Mouse (Mus musculus) adrenal gland, adult 2 months (tissue): ENCODE data around the gene Ankrd9. TPM values are rescaled to one million over a fixed set of nuclear protein-coding genes. Genes with fewer than 3 reads are reported as not detected.
A peak's percentile ranks its signal among the peaks of the same experiment; 100 is the strongest.

Experiments
- DNase-seq: peaks from one replicate; pipeline ENCODE4 v3.0.0; 2021
- long read RNA-seq: library from polyadenylated mRNA; stranded (forward); transcript quantifications from one replicate; pipeline ENCODE4 v2.0.0, GENCODE M21; 2021
- polyA plus RNA-seq: library from polyadenylated mRNA; depleted of rRNA; stranded (reverse); fragments of >200 nt; gene quantifications from 2 replicates; pipeline ENCODE4 v1.2.3, GENCODE M21; 2012; rRNA removed
- total RNA-seq, 2 experiments: library from RNA; stranded (reverse); gene quantifications; 2 replicates each; pipeline ENCODE4 v1.2.3; 2021

Gene Ankrd9
- total RNA-seq (10 to 100 TPM; 30.4 to 42.7 TPM), polyA plus RNA-seq (90.6 and 110 TPM in 2 replicates)
- long read RNA-seq, transcript Ankrd9-203 (4 exons, 1,563 nt): minor isoform, 7 of 66 reads
- long read RNA-seq, transcript Ankrd9-201 (3 exons, 1,706 nt): minor isoform, 7 of 66 reads
- long read RNA-seq, transcript Ankrd9-202 (3 exons, 2,577 nt): major isoform, 29 of 66 reads
- long read RNA-seq, partial matches to known transcripts: 6 of 66 reads
- long read RNA-seq, other reads (novel, unspliced or antisense): 14 of 66 reads

- peak; percentile 99 for DNase-seq
Observed at GRCm38 (mm10) chr12:110978607-110979406, at the start of gene Ankrd9. TSS of gene Ankrd9 (minus strand) at chr12:110979040.

DNA sequence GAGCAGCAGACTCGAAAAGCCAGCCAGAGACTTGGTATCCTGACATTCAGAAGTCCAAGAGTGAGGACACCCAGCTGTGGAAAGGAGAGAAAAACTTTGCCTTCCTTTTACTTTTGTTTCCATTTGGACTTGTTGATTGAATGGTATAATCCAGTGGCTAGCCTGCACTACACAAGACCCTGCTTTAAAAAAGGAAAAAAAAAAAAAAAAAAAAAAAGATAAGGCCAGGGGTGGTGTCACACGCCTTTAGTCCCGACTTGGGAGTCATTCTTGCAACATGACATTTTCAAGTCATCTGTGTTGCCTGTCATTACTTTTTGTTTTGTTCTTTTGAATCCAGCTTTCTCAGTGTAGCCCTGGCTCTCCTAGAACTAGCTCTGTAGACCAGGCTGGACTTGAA lies 42.7 kb upstream of the Ankrd9 start:
- no peak for DNase-seq

DNA sequence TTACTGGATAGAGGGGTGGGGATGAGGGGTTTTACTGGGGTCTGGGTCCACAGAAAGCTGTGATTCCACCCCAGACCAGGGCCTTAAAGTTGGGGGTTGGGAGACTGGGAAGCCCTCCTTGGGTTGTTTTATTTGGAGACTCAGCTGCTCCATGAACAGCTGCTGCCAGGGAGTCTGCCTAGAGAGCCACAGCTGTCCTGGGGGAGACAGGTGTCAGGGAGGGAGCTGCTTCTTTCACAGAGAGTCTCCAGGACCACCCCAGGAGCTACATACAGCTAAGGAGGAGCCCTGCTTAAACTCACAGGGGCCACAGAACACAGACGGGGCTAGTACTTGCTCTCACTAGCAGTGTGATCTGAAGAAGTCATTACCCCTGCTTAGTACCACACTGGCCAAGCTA lies 42.3 kb upstream of the Ankrd9 start:
- no peak for DNase-seq

DNA sequence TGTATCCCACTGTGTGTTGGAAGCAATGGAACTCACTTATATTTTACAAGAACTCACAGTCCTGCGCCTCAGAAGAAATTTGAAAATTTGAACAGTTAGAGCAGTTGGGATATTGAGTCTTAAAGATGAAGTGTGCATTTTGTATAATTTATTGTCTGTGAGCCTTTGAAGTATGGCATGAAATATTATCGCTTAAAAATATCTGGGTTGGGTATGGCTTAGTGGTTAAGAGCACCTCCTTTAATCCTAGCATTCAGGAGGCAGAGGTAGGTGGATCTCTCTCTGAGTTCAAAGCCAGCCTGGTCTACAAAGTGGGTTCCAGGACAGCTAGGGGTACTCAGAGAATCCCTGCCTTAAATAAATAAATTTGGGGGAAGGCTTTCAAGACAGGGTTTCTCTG lies 40.2 kb upstream of the Ankrd9 start:
- no peak for DNase-seq

DNA sequence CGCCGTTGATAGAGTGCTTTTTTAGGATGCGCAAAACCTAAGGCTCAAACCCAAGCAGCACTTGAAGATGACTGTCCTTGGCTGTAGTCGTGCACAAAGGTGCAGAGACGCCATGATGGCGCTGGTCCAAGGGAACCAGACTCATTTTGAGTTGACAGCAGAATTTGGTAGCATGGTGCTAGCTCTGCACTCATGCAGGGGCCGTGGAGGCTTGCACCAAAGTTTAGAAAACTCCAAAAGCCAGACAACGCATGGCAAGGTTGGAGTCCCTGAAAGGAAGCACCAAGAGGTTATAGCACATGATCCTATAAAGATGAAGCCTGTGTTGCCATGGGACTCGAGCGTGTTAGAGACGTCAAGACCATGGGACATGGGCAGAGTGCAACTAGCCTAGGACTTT lies 39.2 kb upstream of the Ankrd9 start:
- DNase-seq: no peak

DNA sequence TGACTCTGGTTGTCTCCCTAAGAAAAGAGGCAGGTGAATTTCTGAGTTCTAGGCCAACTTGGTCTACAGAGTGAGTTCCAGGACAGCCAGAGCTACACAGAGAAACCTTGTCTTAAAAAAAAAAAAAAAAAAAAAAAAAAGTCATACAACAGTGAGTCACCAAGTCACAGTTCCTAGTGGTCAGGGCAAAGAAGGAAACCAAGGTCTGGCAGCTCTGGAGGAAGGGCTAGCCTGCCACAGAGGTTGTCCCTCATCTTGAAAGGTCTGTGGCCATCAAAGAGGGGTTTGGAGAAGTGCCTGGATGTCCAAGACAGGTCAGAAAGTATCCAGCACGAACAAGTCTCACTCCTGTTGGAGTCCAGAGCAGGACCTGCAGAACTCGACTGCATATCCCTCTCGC lies 38.0 kb upstream of the Ankrd9 start:
- peak; percentile 49 for DNase-seq

GRCm38 (mm10) chr12:111009615-111010257 lies 30.9 kb upstream of the Ankrd9 start:
- no peak for DNase-seq

- no peak for DNase-seq
Observed at GRCm38 (mm10) chr12:111008500-111009490, 30.0 kb upstream of the Ankrd9 start.

DNA sequence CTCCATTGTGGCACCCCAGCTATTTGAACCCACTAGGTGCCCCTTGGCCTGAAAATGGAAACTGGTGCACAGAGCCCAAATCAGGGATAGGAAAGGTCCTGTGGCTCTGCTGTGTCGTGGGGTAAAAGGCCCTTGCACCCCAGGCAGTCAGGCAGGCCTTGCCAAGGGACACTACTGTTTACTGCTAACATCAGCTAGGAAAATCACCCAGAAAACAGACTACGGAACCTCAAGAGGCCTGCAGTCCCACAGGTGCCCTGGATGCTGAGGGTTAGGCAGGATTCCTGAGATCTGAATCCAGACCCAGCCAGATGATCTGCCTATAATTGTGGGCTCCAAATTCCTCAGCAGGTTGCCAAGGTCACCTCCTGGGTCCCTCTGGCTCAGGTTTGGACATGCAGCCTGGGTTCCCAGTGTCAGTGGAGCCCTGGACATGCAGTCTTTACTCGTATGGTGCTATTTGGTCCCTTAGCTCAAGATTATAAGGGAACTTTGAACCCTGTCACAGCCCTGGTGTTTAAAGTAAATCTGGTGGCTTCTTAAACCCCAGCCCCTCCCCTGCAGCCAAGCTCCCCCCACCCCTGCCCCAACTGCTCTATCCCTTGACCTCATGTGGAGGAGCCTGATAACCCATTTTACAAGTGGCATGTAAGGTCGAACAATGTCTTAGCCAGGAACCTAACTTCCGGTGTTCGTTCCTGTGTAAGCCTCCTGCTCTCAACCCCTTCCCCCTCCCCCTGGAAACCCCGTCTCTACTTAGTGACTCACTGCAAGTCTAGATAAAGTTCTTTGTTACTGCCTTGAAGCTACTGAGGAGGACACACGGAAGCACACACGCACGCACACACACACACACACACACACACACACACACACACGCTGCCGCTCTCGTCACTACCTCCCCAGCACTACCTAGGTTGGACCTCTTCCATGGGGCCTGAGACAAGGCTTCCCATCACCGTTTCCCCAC lies 28.6 kb upstream of the Ankrd9 start:
- peak; percentile 79 for DNase-seq

GRCm38 (mm10) chr12:111006339-111006738 lies 27.5 kb upstream of the Ankrd9 start:
- DNase-seq: no peak

DNA sequence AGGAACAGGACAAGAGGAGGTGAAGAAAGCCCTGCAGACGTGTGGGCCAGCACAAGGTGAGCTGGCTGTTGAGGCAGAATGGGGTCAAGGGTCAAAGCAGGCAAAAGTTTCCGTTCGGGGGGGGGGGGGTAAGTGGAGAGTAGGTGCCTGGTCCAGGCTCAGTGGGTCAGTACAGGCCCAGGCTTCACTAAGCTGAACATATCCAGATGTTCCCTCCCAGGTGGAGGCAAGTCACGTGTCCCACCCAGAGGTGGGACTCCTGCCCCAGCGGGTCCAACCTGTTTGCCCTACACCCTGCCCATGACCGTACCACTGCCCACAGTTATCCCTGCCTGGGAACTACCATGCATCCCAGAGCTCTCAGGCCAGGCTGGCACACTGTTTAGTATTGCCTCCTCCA lies 27.0 kb upstream of the Ankrd9 start:
- DNase-seq: no peak

DNA sequence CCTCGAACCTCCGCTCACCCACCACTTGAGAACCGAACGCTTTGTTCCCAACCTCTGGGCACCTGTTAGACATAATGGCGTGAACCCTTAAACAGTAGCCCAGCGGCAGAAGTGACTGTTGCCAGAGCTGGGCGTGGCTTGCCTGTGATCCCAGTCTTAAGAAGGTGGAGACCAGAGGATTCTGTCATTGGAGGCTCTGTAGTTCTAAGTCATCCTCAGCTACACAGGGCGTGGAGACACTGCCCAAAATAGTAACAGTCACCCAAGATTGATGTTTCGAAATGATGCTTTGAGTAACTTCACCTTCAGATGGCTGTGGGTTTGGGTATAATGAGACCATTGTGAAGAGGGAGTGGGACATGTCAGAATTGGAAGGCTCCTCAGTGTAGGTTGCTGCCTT lies 25.3 kb upstream of the Ankrd9 start:
- DNase-seq: no peak

DNA sequence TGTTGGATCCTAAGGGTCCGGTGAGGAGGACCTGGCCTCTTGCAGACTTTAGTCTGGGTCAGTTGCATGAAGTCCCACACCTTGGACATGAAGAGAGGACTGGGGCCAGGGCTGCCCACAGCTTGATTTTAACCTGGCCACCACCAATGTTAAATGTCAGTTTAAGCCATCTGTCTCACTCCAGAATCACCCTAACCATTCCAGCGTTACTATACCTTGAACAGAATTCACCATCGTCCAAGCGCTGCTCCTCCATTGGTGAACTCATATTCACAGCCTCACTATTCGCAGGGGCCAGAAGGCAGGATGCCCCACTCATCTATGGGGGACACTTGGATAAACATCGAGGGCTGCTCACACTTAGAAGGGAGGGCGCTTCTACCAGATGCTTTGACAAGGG lies 22.1 kb upstream of the Ankrd9 start:
- DNase-seq: no peak

- DNase-seq: no peak
Observed at GRCm38 (mm10) chr12:110999820-111000219, 21.0 kb upstream of the Ankrd9 start.

GRCm38 (mm10) chr12:110998092-110998491 lies 19.3 kb upstream of the Ankrd9 start:
- no peak for DNase-seq

GRCm38 (mm10) chr12:110994666-110995065 lies 15.8 kb upstream of the Ankrd9 start:
- no peak for DNase-seq

DNA sequence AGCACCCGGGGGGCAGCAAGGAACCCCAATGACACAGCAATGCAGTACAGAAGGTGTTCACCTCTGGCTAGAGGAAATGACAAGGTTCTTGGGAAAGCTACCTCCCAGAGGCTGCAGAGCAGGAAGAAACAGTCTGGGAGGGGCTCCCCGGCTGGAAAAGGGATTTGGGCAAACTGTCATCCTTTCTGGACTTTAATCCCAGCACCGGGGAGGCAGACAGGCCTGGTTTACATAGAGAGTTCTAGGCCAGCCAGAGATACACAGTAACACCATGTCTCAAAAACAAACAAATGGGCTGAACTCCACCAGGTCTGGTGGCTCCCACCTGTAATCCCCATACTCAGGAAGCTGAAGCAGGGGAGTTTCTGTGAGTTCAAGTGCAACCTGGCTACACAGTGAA lies 14.4 kb upstream of the Ankrd9 start:
- no peak for DNase-seq

- no peak for DNase-seq
Observed at GRCm38 (mm10) chr12:110992771-110993170, 13.9 kb upstream of the Ankrd9 start.

DNA sequence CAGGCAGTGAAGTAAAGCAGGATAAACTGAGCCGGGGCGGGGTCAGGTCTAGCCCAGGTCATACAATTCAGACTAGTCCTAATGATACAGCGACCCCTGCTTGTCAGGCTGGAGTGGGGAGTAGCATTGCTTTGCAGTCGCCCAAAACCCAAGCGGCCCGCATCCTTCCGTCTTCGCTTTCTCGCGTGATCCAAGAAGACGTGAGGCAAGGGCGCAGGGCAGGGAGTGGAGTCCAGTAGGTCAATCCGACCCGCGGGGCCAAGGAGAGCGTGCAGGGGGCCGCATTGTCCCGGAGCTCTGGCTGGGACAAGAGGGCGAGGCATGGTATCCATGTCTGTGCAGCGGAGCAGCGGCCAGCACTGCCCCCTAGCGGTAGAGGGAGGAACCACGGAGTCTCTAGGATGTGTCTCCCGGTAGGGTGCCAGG lies 13.3 kb upstream of the Ankrd9 start:
- DNase-seq: peak; percentile 94

- DNase-seq: peak; percentile 82
Observed at GRCm38 (mm10) chr12:110991361-110992127, 12.7 kb upstream of the Ankrd9 start.
